Mouse (Mus musculus) forebrain, embryonic 16.5 days (tissue): Measurements from ENCODE around the gene Mgat1. TPM values are rescaled to one million over a fixed set of nuclear protein-coding genes. Genes with fewer than 3 reads are reported as not detected.

Source experiments
- ATAC-seq: fragments of 200-750 bp; cut with Nextera tagmentation; 2 replicates; pipeline ENCODE4 v1.8.0; 2017; ENCODE audit warnings: mild to moderate bottlenecking, moderate library complexity
- H3K27ac ChIP-seq: fragments of 300-500 bp; sonication (generic); 2 replicates; pipeline ENCODE4 v1.5.1; 2014; ENCODE audit warnings: low read length, control low read depth
- H3K27me3 ChIP-seq: fragments of 300-500 bp; sonication (generic); replicated peaks from 2 replicates; pipeline ENCODE4 v1.6.1; 2014; ENCODE audit warnings: low read length; ENCODE audit not compliant: control insufficient read depth, insufficient read depth
- H3K36me3 ChIP-seq: fragments of 300-500 bp; sonication (generic); 2 replicates; pipeline ENCODE4 v1.6.1; 2014; ENCODE audit not compliant: control insufficient read depth, insufficient read depth
- H3K4me1 ChIP-seq: fragments of 300-500 bp; sonication (generic); replicated peaks from 2 replicates; pipeline ENCODE4 v1.6.1; 2014; ENCODE audit warnings: low read length; ENCODE audit not compliant: control insufficient read depth, insufficient read depth
- H3K4me2 ChIP-seq: fragments of 300-500 bp; sonication (generic); 2 replicates; pipeline ENCODE4 v1.6.1; 2014; ENCODE audit warnings: mild to moderate bottlenecking, low read length, control low read depth
- H3K4me3 ChIP-seq: fragments of 300-500 bp; sonication (generic); replicated peaks from 2 replicates; pipeline ENCODE4 v1.5.1; 2014; ENCODE audit warnings: mild to moderate bottlenecking, low read length, control low read depth
- H3K9ac ChIP-seq: fragments of 300-500 bp; sonication (generic); replicated peaks from 2 replicates; pipeline ENCODE4 v1.6.1; 2014; ENCODE audit warnings: low read depth, low read length, control low read depth
- H3K9me3 ChIP-seq: fragments of 300-500 bp; sonication (generic); 2 replicates; pipeline ENCODE4 v1.6.1; 2016; ENCODE audit warnings: low read length; ENCODE audit not compliant: control insufficient read depth
- WGBS: fragments of 180-500 bp; shearing (Covaris S2); extraction: QIAGEN DNeasy Blood & Tissue Kit; methylation state at CpG from one replicate; pipeline ENCODE4 v1.1.7; 2014; 5-methylcytosine and 5-hydroxymethylcytosine counted together
- polyA plus RNA-seq: library from polyadenylated mRNA; unstranded; fragments of >200 nt; fragmentation: Nextera tagmentation; extraction: Ambion mirVana; gene quantifications from 2 replicates; pipeline ENCODE4 v1.2.1, GENCODE M21; 2015

Gene Mgat1
- polyA plus RNA-seq, 1 experiment from 2014 or later = 28.0 TPM

GRCm38 (mm10) chr11:49203771-49204497 is 40.1 kb upstream of the Mgat1 start:
- Histone ChIP-seq H3K4me2 (peak overlapping the region; percentile 93), H3K4me1 (peaks cover 22% of the 10 kb centered on the region), H3K27me3 (no peaks in the 10 kb centered on the region), H3K27ac (peak overlapping the region; percentile 90), H3K4me3 (peak overlapping the region; percentile 74), H3K9ac (peak overlapping the region; percentile 91), H3K9me3 (no peaks in the 10 kb centered on the region), H3K36me3 (no peaks in the 10 kb centered on the region)
- ATAC-seq = peak; percentile 68
- WGBS = under 1% methylated on average over 24 of the region's 24 CpGs

- peak overlapping the region; percentile 93; the same call in 1 of the 2 replicates for H3K4me2 ChIP-seq
- H3K4me3 ChIP-seq = no peak overlapping the region
- H3K27ac ChIP-seq = no peak overlapping the region
- ATAC-seq = no peak
- no peaks in the 10 kb centered on the region for H3K36me3 ChIP-seq
- H3K27me3 ChIP-seq = no peaks in the 10 kb centered on the region
- whole genome bisulfite sequencing = 89% methylated on average over 6 of the region's 6 CpGs
- H3K4me1 ChIP-seq = peaks cover 25% of the 10 kb centered on the region
- no peak overlapping the region for H3K9ac ChIP-seq
- H3K9me3 ChIP-seq = no peaks in the 10 kb centered on the region
These were observed 38.9 kb upstream of the Mgat1 start for GRCm38 (mm10) chr11:49205080-49205590.

- H3K36me3 ChIP-seq = no peaks in the 10 kb centered on the region
These were observed 36.5 kb upstream of the Mgat1 start for GRCm38 (mm10) chr11:49207495-49207894.

GRCm38 (mm10) chr11:49212577-49212976 is 31.4 kb upstream of the Mgat1 start:
- ATAC-seq = no peak
- H3K27me3 ChIP-seq = no peaks in the 10 kb centered on the region
- no peaks in the 10 kb centered on the region for H3K9me3 ChIP-seq
- 0 out of 2 replicates have a peak, but pooled peaks cover 5% of the 10 kb centered on the region for H3K4me1 ChIP-seq
- H3K4me3 ChIP-seq = no peak overlapping the region
- H3K36me3 ChIP-seq = peaks cover 36% of the 10 kb centered on the region
- H3K4me2 ChIP-seq = no peak overlapping the region
- no peak overlapping the region for H3K9ac ChIP-seq
- no peak overlapping the region for H3K27ac ChIP-seq

More at GRCm38 (mm10) chr11:49207495-49207894, 36.5 kb upstream of the Mgat1 start:
- no peak for ATAC-seq
- WGBS = 100% methylated on average over 1 of the region's 1 CpGs
- no peak overlapping the region for H3K4me2 ChIP-seq
- no peak overlapping the region for H3K27ac ChIP-seq
- no peak overlapping the region for H3K9ac ChIP-seq
- H3K9me3 ChIP-seq = no peaks in the 10 kb centered on the region
- H3K4me1 ChIP-seq = peaks cover 19% of the 10 kb centered on the region
- H3K4me3 ChIP-seq = no peak overlapping the region
- H3K27me3 ChIP-seq = no peaks in the 10 kb centered on the region

GRCm38 (mm10) chr11:49213505-49213904 is 30.5 kb upstream of the Mgat1 start:
- 94% methylated on average over 1 of the region's 1 CpGs for WGBS
- Histone ChIP-seq H3K4me1 (0 out of 2 replicates have a peak, but pooled peaks cover 3% of the 10 kb centered on the region), H3K36me3 (peaks cover 37% of the 10 kb centered on the region), H3K4me3 (no peak overlapping the region), H3K27me3 (no peaks in the 10 kb centered on the region), H3K27ac (no peak overlapping the region), H3K9ac (no peak overlapping the region), H3K4me2 (no peak overlapping the region), H3K9me3 (no peaks in the 10 kb centered on the region)
- no peak for ATAC-seq

GRCm38 (mm10) chr11:49219271-49219670 is 24.7 kb upstream of the Mgat1 start:
- no peak for ATAC-seq
- Histone ChIP-seq H3K4me2 (no peak overlapping the region), H3K9me3 (no peaks in the 10 kb centered on the region), H3K36me3 (peaks cover 30% of the 10 kb centered on the region), H3K9ac (no peak overlapping the region), H3K4me3 (no peak overlapping the region), H3K27me3 (no peaks in the 10 kb centered on the region), H3K4me1 (no peaks in the 10 kb centered on the region), H3K27ac (no peak overlapping the region)
- 92% methylated on average over 2 of the region's 2 CpGs for WGBS

GRCm38 (mm10) chr11:49224455-49224854 is 19.5 kb upstream of the Mgat1 start:
- Histone ChIP-seq H3K9ac (no peak overlapping the region), H3K9me3 (no peaks in the 10 kb centered on the region), H3K4me1 (no peaks in the 10 kb centered on the region), H3K4me2 (no peak overlapping the region), H3K27me3 (no peaks in the 10 kb centered on the region), H3K27ac (no peak overlapping the region), H3K4me3 (no peak overlapping the region), H3K36me3 (no peaks in the 10 kb centered on the region)
- ATAC-seq = no peak
- WGBS = 75% methylated on average over 1 of the region's 1 CpGs

- Histone ChIP-seq H3K4me3 (no peak overlapping the region), H3K27me3 (no peaks in the 10 kb centered on the region), H3K4me2 (no peak overlapping the region), H3K27ac (no peak overlapping the region), H3K4me1 (no peaks in the 10 kb centered on the region), H3K9ac (no peak overlapping the region), H3K9me3 (no peaks in the 10 kb centered on the region), H3K36me3 (no peaks in the 10 kb centered on the region)
- ATAC-seq = no peak
- WGBS = 62% methylated on average over 3 of the region's 3 CpGs
These were observed 11.2 kb upstream of the Mgat1 start for GRCm38 (mm10) chr11:49232781-49233180.

GRCm38 (mm10) chr11:49235459-49236207 is 8.4 kb upstream of the Mgat1 start:
- 64% methylated on average over 3 of the region's 3 CpGs for WGBS

More at GRCm38 (mm10) chr11:49235459-49236207, 8.4 kb upstream of the Mgat1 start:
- ATAC-seq = no peak
- Histone ChIP-seq H3K4me2 (no peak overlapping the region), H3K27me3 (no peaks in the 10 kb centered on the region), H3K27ac (no peak overlapping the region), H3K4me3 (no peak overlapping the region), H3K4me1 (no peaks in the 10 kb centered on the region), H3K9me3 (no peaks in the 10 kb centered on the region), H3K36me3 (no peaks in the 10 kb centered on the region), H3K9ac (no peak overlapping the region)
